Mouse (Mus musculus) limb, embryonic 13.5 days (tissue): ENCODE results near the gene Ckm. TPM values are rescaled to one million over a fixed set of nuclear protein-coding genes. Genes with fewer than 3 reads are reported as not detected.

Source experiments
- ATAC-seq: fragments of 200-750 bp; cut with Nextera tagmentation; 2 replicates; pipeline ENCODE4 v1.8.0; 2017; ENCODE audit warnings: low read depth, moderate number of reproducible peaks, moderate TSS enrichment; ENCODE audit not compliant: low FRiP score
- H3K27ac ChIP-seq: fragments of 300-500 bp; sonication (generic); 2 replicates; pipeline ENCODE4 v1.5.1; 2015; ENCODE audit warnings: inconsistent platforms, mild to moderate bottlenecking, moderate library complexity
- H3K27me3 ChIP-seq: fragments of 300-500 bp; sonication (generic); 2 replicates; pipeline ENCODE4 v1.6.1; 2015; ENCODE audit warnings: mild to moderate bottlenecking, inconsistent platforms
- H3K36me3 ChIP-seq: fragments of 300-500 bp; sonication (generic); 2 replicates; pipeline ENCODE4 v1.6.1; 2015; ENCODE audit warnings: inconsistent platforms, mild to moderate bottlenecking, moderate library complexity
- H3K4me1 ChIP-seq: fragments of 300-500 bp; sonication (generic); 2 replicates; pipeline ENCODE4 v1.6.1; 2015; ENCODE audit warnings: inconsistent platforms
- H3K4me2 ChIP-seq: fragments of 300-500 bp; sonication (generic); replicated peaks from 2 replicates; pipeline ENCODE4 v1.6.1; 2015; ENCODE audit warnings: inconsistent platforms, mild to moderate bottlenecking, moderate library complexity
- H3K4me3 ChIP-seq: fragments of 300-500 bp; sonication (generic); 2 replicates; pipeline ENCODE4 v1.5.1; 2015; ENCODE audit warnings: moderate library complexity, mild to moderate bottlenecking, inconsistent platforms
- H3K9ac ChIP-seq: fragments of 300-500 bp; sonication (generic); 2 replicates; pipeline ENCODE4 v1.6.1; 2015; ENCODE audit warnings: mild to moderate bottlenecking, inconsistent platforms
- H3K9me3 ChIP-seq: fragments of 300-500 bp; sonication (generic); 2 replicates; pipeline ENCODE4 v1.6.1; 2016; ENCODE audit warnings: inconsistent platforms
- WGBS: fragments of 180-500 bp; shearing (Covaris S2); methylation state at CpG from one replicate; pipeline ENCODE4 v1.1.7; 2015; 5-methylcytosine and 5-hydroxymethylcytosine counted together
- polyA plus RNA-seq: library from polyadenylated mRNA; unstranded; fragments of >200 nt; fragmentation: Nextera tagmentation; extraction: Ambion mirVana; gene quantifications from 2 replicates; pipeline ENCODE4 v1.2.1, GENCODE M21; 2015

The Ckm gene
- polyA plus RNA-seq, 1 experiment from 2014 or later, result 3.2 TPM

GRCm38 (mm10) chr7:19461488-19461887, 56.9 kb downstream of the Ckm start:
- ATAC-seq, result no peak
- Histone ChIP-seq H3K4me2 (0 out of 2 replicates have a peak overlapping the region, but pooled peaks have one; percentile 25), H3K4me3 (no peak overlapping the region), H3K36me3 (no peaks in the 10 kb centered on the region; the same call in 1 of the 2 replicates), H3K9me3 (no peaks in the 10 kb centered on the region), H3K4me1 (peaks cover 43% of the 10 kb centered on the region), H3K27me3 (0 out of 2 replicates have a peak, but pooled peaks cover 3% of the 10 kb centered on the region), H3K9ac (no peak overlapping the region), H3K27ac (no peak overlapping the region)
- WGBS, result 9% methylated on average over 6 of the region's 6 CpGs

GRCm38 (mm10) chr7:19462443-19462842, 57.9 kb downstream of the Ckm start:
- 66% methylated on average over 4 of the region's 4 CpGs for WGBS

GRCm38 (mm10) chr7:19462884-19463381, 58.4 kb downstream of the Ckm start, which contains the start of gene Exoc3l2:
Gene Exoc3l2 (plus strand): TSS chr7:19463331.
- no peaks in the 10 kb centered on the region for H3K36me3 ChIP-seq
- no peak within 1 kb of the TSS for H3K4me3 ChIP-seq
- peak within 1 kb of the TSS; percentile 3; the same call in 1 of the 2 replicates for H3K4me2 ChIP-seq
- peaks cover 16% of the 10 kb centered on the region; the same call in 1 of the 2 replicates for H3K27me3 ChIP-seq
- ATAC-seq, result no peak
- 29% methylated on average over 6 of the region's 6 CpGs for WGBS
- H3K9ac ChIP-seq, result no peak within 1 kb of the TSS; the same call in 1 of the 2 replicates
- no peaks in the 10 kb centered on the region for H3K9me3 ChIP-seq
- H3K27ac ChIP-seq, result peak within 1 kb of the TSS; percentile 70; the same call in 1 of the 2 replicates
- peaks cover 30% of the 10 kb centered on the region for H3K4me1 ChIP-seq

More at GRCm38 (mm10) chr7:19462443-19462842, 57.9 kb downstream of the Ckm start:
- Histone ChIP-seq H3K4me3 (no peak overlapping the region), H3K9me3 (no peaks in the 10 kb centered on the region), H3K27me3 (0 out of 2 replicates have a peak, but pooled peaks cover 11% of the 10 kb centered on the region), H3K36me3 (no peaks in the 10 kb centered on the region), H3K4me2 (no peak overlapping the region), H3K9ac (no peak overlapping the region), H3K27ac (no peak overlapping the region; the same call in 1 of the 2 replicates), H3K4me1 (peaks cover 33% of the 10 kb centered on the region)
- ATAC-seq, result no peak

- Histone ChIP-seq H3K4me3 (peak overlapping the region; percentile 20), H3K9ac (peak overlapping the region; percentile 46), H3K4me1 (peaks cover 30% of the 10 kb centered on the region), H3K27ac (peak overlapping the region; percentile 70; the same call in 1 of the 2 replicates), H3K9me3 (no peaks in the 10 kb centered on the region), H3K36me3 (no peaks in the 10 kb centered on the region), H3K4me2 (peak overlapping the region; percentile 48), H3K27me3 (peaks cover 31% of the 10 kb centered on the region)
- 5% methylated on average over 22 of the region's 22 CpGs for WGBS
- ATAC-seq, result peak; percentile 46; the same call in 1 of the 2 replicates
Observed at GRCm38 (mm10) chr7:19464367-19465307, 60.1 kb downstream of the Ckm start.

GRCm38 (mm10) chr7:19466602-19467145, 62.1 kb downstream of the Ckm start:
- 66% methylated on average over 5 of the region's 5 CpGs for WGBS
- Histone ChIP-seq H3K4me2 (no peak overlapping the region), H3K36me3 (no peaks in the 10 kb centered on the region), H3K9me3 (no peaks in the 10 kb centered on the region), H3K4me3 (no peak overlapping the region), H3K9ac (no peak overlapping the region), H3K4me1 (peaks cover 28% of the 10 kb centered on the region), H3K27ac (no peak overlapping the region), H3K27me3 (peaks cover 50% of the 10 kb centered on the region)
- ATAC-seq, result no peak

GRCm38 (mm10) chr7:19467638-19468037, 63.1 kb downstream of the Ckm start:
- Histone ChIP-seq H3K4me3 (no peak overlapping the region), H3K27me3 (peaks cover 59% of the 10 kb centered on the region), H3K36me3 (no peaks in the 10 kb centered on the region), H3K27ac (no peak overlapping the region), H3K9me3 (no peaks in the 10 kb centered on the region), H3K9ac (no peak overlapping the region), H3K4me2 (no peak overlapping the region), H3K4me1 (peaks cover 27% of the 10 kb centered on the region)
- ATAC-seq, result no peak
- WGBS, result 43% methylated on average over 6 of the region's 6 CpGs

- no peak for ATAC-seq
- Histone ChIP-seq H3K9me3 (no peaks in the 10 kb centered on the region), H3K36me3 (no peaks in the 10 kb centered on the region), H3K4me2 (no peak overlapping the region), H3K27ac (no peak overlapping the region), H3K4me1 (peaks cover 25% of the 10 kb centered on the region), H3K9ac (no peak overlapping the region), H3K27me3 (peaks cover 66% of the 10 kb centered on the region), H3K4me3 (no peak overlapping the region)
- 69% methylated on average over 12 of the region's 12 CpGs for WGBS
Observed at GRCm38 (mm10) chr7:19468279-19468678, 63.7 kb downstream of the Ckm start.

GRCm38 (mm10) chr7:19469404-19469803, 64.8 kb downstream of the Ckm start:
- Histone ChIP-seq H3K4me1 (peaks cover 24% of the 10 kb centered on the region), H3K4me3 (peak overlapping the region; percentile 10; the same call in 1 of the 2 replicates), H3K4me2 (no peak overlapping the region), H3K27me3 (peaks cover 72% of the 10 kb centered on the region), H3K27ac (no peak overlapping the region), H3K36me3 (no peaks in the 10 kb centered on the region), H3K9me3 (no peaks in the 10 kb centered on the region), H3K9ac (no peak overlapping the region)
- no peak for ATAC-seq
- 23% methylated on average over 23 of the region's 23 CpGs for WGBS

GRCm38 (mm10) chr7:19470308-19470707, 65.7 kb downstream of the Ckm start:
- Histone ChIP-seq H3K9ac (no peak overlapping the region), H3K4me2 (no peak overlapping the region), H3K9me3 (no peaks in the 10 kb centered on the region), H3K27me3 (peaks cover 78% of the 10 kb centered on the region), H3K4me1 (peaks cover 14% of the 10 kb centered on the region), H3K27ac (no peak overlapping the region), H3K4me3 (no peak overlapping the region), H3K36me3 (no peaks in the 10 kb centered on the region)
- WGBS, result 24% methylated on average over 14 of the region's 14 CpGs
- no peak for ATAC-seq

- no peak for ATAC-seq
- Histone ChIP-seq H3K9ac (no peak overlapping the region), H3K4me2 (no peak overlapping the region), H3K27ac (no peak overlapping the region), H3K4me1 (peaks cover 14% of the 10 kb centered on the region; the same call in 1 of the 2 replicates), H3K27me3 (peaks cover 75% of the 10 kb centered on the region), H3K36me3 (no peaks in the 10 kb centered on the region), H3K9me3 (no peaks in the 10 kb centered on the region), H3K4me3 (no peak overlapping the region)
- WGBS, result 39% methylated on average over 4 of the region's 4 CpGs
Observed at GRCm38 (mm10) chr7:19472403-19472802, 67.8 kb downstream of the Ckm start.
